Comparison of ENCODE assay signal across 7 mouse cellular contexts in the genomic region with DNA sequence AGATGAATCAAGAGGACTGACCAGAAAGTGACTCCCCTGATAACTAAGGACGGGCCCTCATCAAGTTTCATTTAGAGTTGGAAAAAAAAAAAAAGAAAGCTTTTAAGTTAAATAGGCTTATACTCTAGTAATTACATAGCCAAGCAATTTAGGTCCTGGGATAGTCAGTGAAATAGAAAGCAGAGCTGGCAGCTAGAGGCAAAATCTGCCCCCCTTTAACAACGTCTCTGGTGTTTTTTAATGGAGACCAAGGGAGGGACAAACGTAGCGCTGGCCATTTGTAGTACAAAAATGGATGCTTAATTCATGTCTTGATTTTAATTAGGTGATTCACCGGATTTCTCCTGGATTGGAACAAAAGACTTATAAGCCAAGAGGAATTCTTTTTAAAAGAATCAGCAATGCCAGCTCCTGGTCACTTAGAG. TPM values are rescaled to one million over a fixed set of nuclear protein-coding genes. Genes with fewer than 3 reads are reported as not detected.
DNase-seq lines count a peak whose midpoint lies in the region; ATAC-seq and TF ChIP-seq lines count a peak whose summit lies in the region.

No protein-coding gene starts in this region.

- under 1% methylated on average over 5 of the region's 5 CpGs for WGBS in lung, embryonic 16.5 days
- WGBS in hindbrain, embryonic 14.5 days, result under 1% methylated on average over 5 of the region's 5 CpGs
- WGBS in midbrain, embryonic 15.5 days, result under 1% methylated on average over 5 of the region's 5 CpGs

- no peak for ATAC-seq in lung, embryonic 16.5 days (ENCODE audit: low read depth)
- ATAC-seq in hindbrain, embryonic 14.5 days (ENCODE audit: low FRiP score), result no peak
- ATAC-seq in midbrain, embryonic 15.5 days (replicated peaks), result no peak

- peak overlapping the region; percentile 94 for H3K4me2 ChIP-seq in lung, embryonic 16.5 days (ENCODE audit: low read depth, low read length)
- peak overlapping the region; percentile 93 for H3K4me2 ChIP-seq in hindbrain, embryonic 14.5 days (replicated peaks)
- peak overlapping the region; percentile 92 for H3K4me2 ChIP-seq in midbrain, embryonic 15.5 days

- H3K36me3 ChIP-seq in lung, embryonic 16.5 days (ENCODE audit: control insufficient read depth, insufficient read depth, low read length), result peaks cover 6% of the 10 kb centered on the region; the same call in 1 of the 2 replicates
- peaks cover 17% of the 10 kb centered on the region; the same call in 1 of the 2 replicates for H3K36me3 ChIP-seq in hindbrain, embryonic 14.5 days (replicated peaks; ENCODE audit: control insufficient read depth, insufficient read depth)
- H3K36me3 ChIP-seq in midbrain, embryonic 15.5 days (replicated peaks), result no peaks in the 10 kb centered on the region

- no peak for DNase-seq in lung, adult 18-20 months
- DNase-seq in hindbrain, embryonic 14.5 days (ENCODE audit: low spot score), result peak; percentile 52
- DNase-seq in left cerebral cortex, adult 18-20 months (ENCODE audit: low spot score in 2 of 2), result no peak
- DNase-seq in left cerebral cortex, adult 8-10 months (ENCODE audit: low spot score in 2 of 2), result no peak

- H3K4me3 ChIP-seq in lung, embryonic 16.5 days (ENCODE audit: low read length), result peak overlapping the region; percentile 91
- H3K4me3 ChIP-seq in cortical plate, adult 2 months (ENCODE audit: insufficient read depth, low read length), result peak overlapping the region; percentile 67
- peak overlapping the region; percentile 55 for H3K4me3 ChIP-seq in hindbrain, embryonic 14.5 days (replicated peaks; ENCODE audit: low read length)
- peak overlapping the region; percentile 81 for H3K4me3 ChIP-seq in midbrain, embryonic 15.5 days

- H3K9ac ChIP-seq in lung, embryonic 16.5 days (ENCODE audit: low read length), result peak overlapping the region; percentile 98
- H3K9ac ChIP-seq in hindbrain, embryonic 14.5 days, result peak overlapping the region; percentile 94
- H3K9ac ChIP-seq in midbrain, embryonic 15.5 days, result peak overlapping the region; percentile 87

- no peak for TF ChIP-seq POLR2A in cortical plate, adult 2 months (IDR thresholded peaks at IDR 0.05; ENCODE audit: extremely low read depth, insufficient read depth, low read length)

- H3K27me3 ChIP-seq in lung, embryonic 16.5 days (ENCODE audit: control insufficient read depth, insufficient read depth, low read depth, low read length), result no peaks in the 10 kb centered on the region
- no peaks in the 10 kb centered on the region for H3K27me3 ChIP-seq in hindbrain, embryonic 14.5 days (ENCODE audit: control insufficient read depth, insufficient read depth, low read length)
- 0 out of 2 replicates have a peak, but pooled peaks cover 3% of the 10 kb centered on the region for H3K27me3 ChIP-seq in midbrain, embryonic 15.5 days (replicated peaks)

- peaks cover 24% of the 10 kb centered on the region for H3K4me1 ChIP-seq in lung, embryonic 16.5 days (replicated peaks; ENCODE audit: control insufficient read depth, insufficient read depth, low read length)
- peaks cover 2% of the 10 kb centered on the region; the same call in 1 of the 2 replicates for H3K4me1 ChIP-seq in cortical plate, adult 2 months (ENCODE audit: control insufficient read depth, insufficient read depth, low read length)
- peaks cover 30% of the 10 kb centered on the region for H3K4me1 ChIP-seq in hindbrain, embryonic 14.5 days (replicated peaks; ENCODE audit: control insufficient read depth, insufficient read depth, low read length)
- peaks cover 39% of the 10 kb centered on the region for H3K4me1 ChIP-seq in midbrain, embryonic 15.5 days

- TF ChIP-seq CTCF in cortical plate, adult 2 months (IDR thresholded peaks at IDR 0.05; ENCODE audit: extremely low read depth, insufficient read depth, low read length), result no peak

- H3K9me3 ChIP-seq in lung, embryonic 16.5 days (ENCODE audit: control insufficient read depth, low read length), result no peaks in the 10 kb centered on the region
- H3K9me3 ChIP-seq in hindbrain, embryonic 14.5 days (ENCODE audit: control insufficient read depth, low read length), result no peaks in the 10 kb centered on the region
- H3K9me3 ChIP-seq in midbrain, embryonic 15.5 days, result no peaks in the 10 kb centered on the region

- peak overlapping the region; percentile 99 for H3K27ac ChIP-seq in lung, embryonic 16.5 days (ENCODE audit: low read length)
- peak overlapping the region; percentile 94 for H3K27ac ChIP-seq in cortical plate, adult 2 months (ENCODE audit: insufficient read depth, low read length)
- peak overlapping the region; percentile 90 for H3K27ac ChIP-seq in hindbrain, embryonic 14.5 days
- peak overlapping the region; percentile 95 for H3K27ac ChIP-seq in midbrain, embryonic 15.5 days

RNA-seq across cellular contexts. Expression of a gene that starts 1.0 kb away (rescaled TPM):
- polyA plus RNA-seq in lung, embryonic 16.5 days (2015; fragmentation: Nextera tagmentation; extraction: Ambion mirVana), result 72.5 and 73.3 TPM in 2 replicates
- 338 and 350 TPM in 2 replicates for polyA plus RNA-seq in cortical plate, adult 2 months (2012; rRNA removed)
- polyA plus RNA-seq in hindbrain, embryonic 14.5 days (2014; fragmentation: Nextera tagmentation; extraction: Ambion mirVana), result 108 and 114 TPM in 2 replicates
- polyA plus RNA-seq in midbrain, embryonic 15.5 days (2015; fragmentation: Nextera tagmentation; extraction: Ambion mirVana), result 75.9 and 76.1 TPM in 2 replicates
- total RNA-seq in left cerebral cortex, adult 18-20 months (2021), result 100 to 1,000 TPM; 278 to 308 TPM
- 100 to 1,000 TPM; 234 to 286 (median 267) TPM for total RNA-seq in left cerebral cortex, adult 8-10 months (2022)
